Mouse (Mus musculus) embryo, embryonic 11 days (tissue): ENCODE measurements around the gene Rad23a.
"Not testable (repeated sequence)": the region's sequence is repeated elsewhere in the genome, so short reads cannot be mapped to it uniquely, and the experiment has no call there.

Experiments used
- DNase-seq: peaks from one replicate; pipeline ENCODE4 v3.0.0-alpha.2; 2015

Gene Rad23a

GRCm38 (mm10) chr8:84839411-84839810 is 1.1 kb downstream of the Rad23a start:
- DNase-seq, result no peak

- no peak for DNase-seq
Measured at GRCm38 (mm10) chr8:84838513-84838912, 2.0 kb downstream of the Rad23a start.

DNA sequence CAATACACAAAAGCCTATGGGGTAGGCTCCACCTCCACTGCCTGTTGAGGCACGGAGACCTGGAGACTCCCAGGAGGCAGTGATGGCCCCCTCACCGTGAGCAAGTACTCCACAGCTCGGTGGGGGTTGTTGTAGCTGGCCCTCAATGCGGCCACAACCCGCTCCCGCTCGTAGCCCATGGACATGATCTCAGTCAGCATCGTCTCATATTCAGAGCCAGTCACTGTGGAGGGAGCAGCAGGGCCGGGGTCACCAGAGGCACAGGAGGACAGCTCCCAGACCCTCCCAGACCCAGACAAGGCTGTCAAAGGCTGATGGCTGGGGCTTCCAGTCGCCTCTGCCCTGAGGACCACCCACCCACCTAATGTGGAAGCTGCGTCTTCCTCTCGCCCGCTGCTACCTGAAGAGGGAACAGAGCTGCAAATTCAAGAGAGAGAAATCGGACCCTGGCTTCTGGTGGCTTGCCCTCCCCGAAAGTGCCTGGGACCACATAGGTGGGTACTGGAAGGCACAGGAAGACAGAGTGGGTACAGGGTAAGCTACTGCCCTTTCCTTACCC is 2.5 kb downstream of the Rad23a start:
- no peak for DNase-seq

- peak; percentile 70 for DNase-seq
Measured at GRCm38 (mm10) chr8:84837149-84837911, 3.1 kb downstream of the Rad23a start.

GRCm38 (mm10) chr8:84834866-84835855 is 5.3 kb downstream of the Rad23a start:
- DNase-seq, result no peak

- no peak for DNase-seq
Measured at GRCm38 (mm10) chr8:84834002-84834865, 6.2 kb downstream of the Rad23a start.

- no peak for DNase-seq
Measured at GRCm38 (mm10) chr8:84832759-84833742, 7.4 kb downstream of the Rad23a start.

DNA sequence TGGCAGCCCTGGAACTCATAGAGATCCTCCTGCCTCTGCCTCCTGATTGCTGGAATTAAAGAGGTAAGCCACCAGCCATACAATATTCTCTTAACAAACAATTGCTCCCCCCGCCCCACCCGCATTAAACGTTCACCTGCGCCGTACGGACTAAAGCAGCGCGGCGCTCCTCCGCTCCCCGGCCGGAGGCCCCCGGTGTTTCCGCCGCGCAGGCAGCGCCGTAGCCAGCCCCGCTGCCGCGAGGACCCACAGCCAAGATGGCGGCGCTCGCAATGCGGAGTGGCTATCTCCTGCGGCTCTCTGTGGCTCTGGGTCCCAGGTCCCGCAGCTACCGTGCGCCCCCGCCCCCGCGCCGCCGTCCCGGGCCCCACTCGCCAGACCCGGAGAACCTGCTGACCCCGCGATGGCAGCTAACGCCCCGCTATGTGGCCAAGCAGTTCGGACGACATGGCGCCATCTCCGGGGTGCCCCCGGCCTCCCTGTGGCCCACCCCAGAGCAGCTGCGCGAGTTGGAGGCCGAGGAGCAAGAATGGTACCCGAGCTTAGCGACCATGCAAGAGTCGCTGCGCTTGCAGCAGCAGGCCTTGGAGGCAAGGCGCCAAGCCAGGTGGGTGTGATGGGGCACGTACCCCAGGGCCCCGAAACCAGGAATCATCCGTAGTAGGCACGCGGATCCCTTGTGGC is 8.3 kb downstream of the Rad23a start:
- peak; percentile 88 for DNase-seq

DNA sequence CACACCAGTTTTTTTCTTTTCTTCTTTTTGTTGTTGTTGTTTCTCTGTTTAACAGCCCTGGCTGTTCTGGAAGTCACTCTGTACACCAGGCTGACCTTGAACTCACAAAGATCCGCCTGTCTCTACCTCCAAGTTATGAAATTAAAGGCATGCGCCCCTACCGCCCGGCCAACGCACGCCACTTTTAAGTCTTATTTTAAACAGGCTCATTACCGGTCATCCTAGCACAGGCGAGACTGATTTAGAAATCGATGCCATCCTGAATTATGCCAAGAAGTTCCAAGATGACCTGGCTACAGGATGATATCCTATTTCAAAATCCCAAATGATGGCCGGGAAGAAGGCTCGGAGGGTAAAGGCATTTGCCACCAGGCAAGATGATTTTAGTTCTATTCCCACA is 9.0 kb downstream of the Rad23a start, which contains the start of gene Gadd45gip1:
Gadd45gip1 (plus strand) TSS at position 33 of the 400 bp plus-strand sequence.
- DNase-seq, result no peak

DNA sequence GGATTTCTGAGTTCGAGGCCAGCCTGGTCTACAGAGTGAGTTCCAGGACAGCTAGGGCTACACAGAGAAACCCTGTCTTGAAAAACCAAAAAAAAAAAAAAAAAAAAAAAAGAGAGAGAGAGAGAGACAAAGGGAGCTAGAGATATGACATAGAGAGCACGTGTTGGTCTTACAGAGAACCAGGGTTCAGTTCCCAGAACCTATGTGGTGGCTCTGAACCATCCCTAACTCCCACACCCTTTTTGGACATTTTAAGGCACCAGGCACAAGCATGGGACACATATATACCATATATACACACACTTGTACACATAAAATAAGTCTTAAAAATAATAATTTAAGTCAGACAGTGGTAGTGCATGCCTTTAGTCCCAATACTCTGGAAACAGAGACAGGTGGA is 13.9 kb downstream of the Rad23a start:
- DNase-seq, result not testable (repeated sequence)

GRCm38 (mm10) chr8:84825636-84826035 is 14.8 kb downstream of the Rad23a start:
- DNase-seq, result no peak

- DNase-seq, result peak; percentile 88
Measured at GRCm38 (mm10) chr8:84823653-84824052, 16.8 kb downstream of the Rad23a start.

GRCm38 (mm10) chr8:84822723-84823122 is 17.7 kb downstream of the Rad23a start, which contains the start of gene Dand5:
Dand5 (minus strand) TSS chr8:84822823.
- DNase-seq, result no peak

DNA sequence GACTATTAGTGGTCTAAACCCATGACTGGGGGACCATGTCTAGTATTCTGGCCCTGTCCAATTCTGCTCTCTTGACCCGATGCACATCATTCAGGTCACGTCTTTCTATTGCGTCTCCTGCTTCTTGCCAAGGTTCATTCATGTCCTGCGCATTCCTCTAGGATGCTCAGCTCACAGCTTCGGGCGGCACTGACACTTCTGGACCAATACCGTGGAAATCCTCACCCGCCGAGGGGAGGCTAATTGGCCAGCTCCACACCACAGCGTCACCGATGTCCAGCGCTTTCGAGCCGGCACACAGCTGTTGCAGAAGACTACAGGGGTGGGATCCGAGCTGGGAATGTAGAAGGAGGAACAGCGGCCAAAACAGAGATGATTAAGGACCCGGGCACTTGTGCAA is 24.3 kb downstream of the Rad23a start:
- DNase-seq, result no peak

DNA sequence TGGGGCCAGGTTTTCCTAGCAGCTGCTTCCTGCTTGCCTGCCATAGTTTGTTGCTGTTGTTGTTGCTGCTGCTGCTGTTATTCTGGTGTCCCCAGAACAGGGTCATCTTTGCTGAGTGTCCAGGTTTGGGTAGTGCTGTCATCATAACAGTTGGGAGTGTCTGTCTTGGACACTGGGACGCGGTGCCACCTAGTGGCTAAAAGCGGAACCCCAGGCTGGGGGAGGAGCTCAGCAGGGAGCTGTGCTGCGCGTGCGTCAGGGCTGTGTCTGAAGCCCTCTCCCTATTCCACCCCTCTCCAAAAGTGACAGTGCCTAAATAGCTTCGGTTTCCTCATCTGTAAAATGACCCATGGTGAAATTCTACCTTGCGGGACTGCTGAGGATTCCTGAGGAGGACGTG is 24.9 kb downstream of the Rad23a start:
- DNase-seq, result peak; percentile 89

DNA sequence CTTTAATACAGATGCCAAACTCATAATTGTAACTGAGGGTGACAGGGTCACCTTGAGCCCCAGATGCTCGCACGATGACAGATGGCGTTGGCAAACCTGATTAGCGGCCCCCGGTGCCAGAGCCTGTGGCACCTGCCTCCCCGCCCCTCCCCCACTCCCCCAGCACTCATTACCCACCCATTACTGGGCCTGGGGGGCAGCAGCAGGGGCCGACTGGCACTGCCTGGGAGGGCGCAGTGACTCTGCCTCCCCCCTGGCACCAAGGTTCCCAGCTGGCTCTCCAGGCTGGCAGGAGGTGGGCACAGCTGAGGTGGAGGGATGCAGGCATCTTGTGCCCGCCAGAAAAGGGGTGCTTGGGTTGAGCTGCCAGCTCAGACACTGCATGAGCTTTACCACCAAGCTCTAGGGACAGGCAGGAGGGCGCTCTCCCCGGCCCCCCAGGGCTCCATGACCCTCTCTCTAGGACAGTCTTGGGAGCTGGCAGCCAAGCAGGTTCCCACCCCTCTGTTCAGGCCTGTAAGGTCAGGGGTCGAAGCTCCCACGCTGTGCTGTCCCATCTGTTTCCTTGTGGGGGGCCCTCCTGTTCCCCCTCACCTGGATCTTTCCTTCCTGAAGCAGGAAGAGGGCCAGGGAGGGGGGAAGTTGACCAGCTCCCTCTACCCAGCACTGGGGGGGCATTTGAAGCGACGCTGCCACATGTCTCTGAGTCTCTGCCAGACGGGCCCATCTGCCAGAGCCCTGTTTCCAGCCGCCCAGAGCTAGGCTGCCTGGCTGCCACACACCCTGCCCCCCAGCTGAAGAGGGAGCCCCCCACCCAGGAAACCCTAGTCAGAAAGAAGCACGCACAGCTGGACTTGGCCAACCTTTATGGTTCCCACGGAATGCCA is 25.7 kb downstream of the Rad23a start:
- DNase-seq, result no peak

GRCm38 (mm10) chr8:84814240-84814554 is 26.3 kb downstream of the Rad23a start:
- no peak for DNase-seq

GRCm38 (mm10) chr8:84813830-84814229 is 26.6 kb downstream of the Rad23a start:
- no peak for DNase-seq

DNA sequence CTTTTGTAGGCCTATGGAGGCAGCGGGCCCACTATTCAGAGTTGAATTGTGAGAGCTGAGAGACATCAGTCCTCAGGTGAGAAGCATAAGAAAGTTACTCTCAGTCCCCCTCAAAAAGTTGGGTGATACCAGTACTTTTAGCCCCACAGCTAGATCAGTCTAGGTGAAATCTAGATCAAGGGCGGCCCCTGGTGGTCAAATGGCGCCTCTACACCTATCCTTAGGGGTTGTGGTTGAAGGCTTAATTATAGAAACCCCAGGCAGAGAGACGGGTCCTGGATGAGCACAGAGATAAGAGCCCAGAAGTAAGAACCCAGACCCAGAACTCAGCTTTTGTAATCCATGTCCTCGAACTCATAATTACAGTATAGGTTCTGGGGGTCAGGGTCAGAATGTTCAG is 27.4 kb downstream of the Rad23a start:
- peak; percentile 83 for DNase-seq
